Mouse (Mus musculus) CD4-positive, CD25-positive, alpha-beta regulatory T cell, adult 4 months (primary cell): ENCODE measurements around the gene Dusp14. TPM values are rescaled to one million over a fixed set of nuclear protein-coding genes. Genes with fewer than 3 reads are reported as not detected.

Experiments used
- ATAC-seq: one replicate; pipeline ENCODE4 v1.8.0; 2017
- polyA plus RNA-seq, 2 experiments: library from polyadenylated mRNA; unstranded; fragments of 100-300 nt; shearing (Covaris generic); gene quantifications; one replicate each; pipeline ENCODE4 v1.2.1; 2017

The Dusp14 gene
- polyA plus RNA-seq, 2 experiments from 2014 or later = 7.3 to 10.0 TPM

- no peak for ATAC-seq
Measured at GRCm38 (mm10) chr11:84011576-84011975, 57.5 kb downstream of the Dusp14 start.

DNA sequence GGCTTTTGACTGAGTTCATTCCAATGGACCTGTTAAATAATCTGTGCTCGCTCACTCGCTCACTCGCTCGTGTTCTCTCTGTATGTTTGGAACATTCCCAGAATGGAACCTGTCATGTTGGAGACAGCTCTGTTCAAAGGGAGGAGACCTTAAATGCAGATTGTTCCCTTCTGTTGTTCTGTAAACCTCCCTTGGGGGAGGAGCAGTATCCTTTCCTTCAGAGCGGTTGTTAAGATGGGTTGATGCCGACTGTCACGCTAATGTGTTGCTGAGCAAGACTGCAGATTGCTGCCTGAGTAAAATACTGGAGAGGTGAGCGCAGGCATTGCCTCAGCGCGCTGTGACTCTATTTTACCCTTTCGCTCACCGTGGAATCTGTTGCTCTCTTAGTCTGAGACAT is 58.0 kb downstream of the Dusp14 start:
- ATAC-seq = no peak

DNA sequence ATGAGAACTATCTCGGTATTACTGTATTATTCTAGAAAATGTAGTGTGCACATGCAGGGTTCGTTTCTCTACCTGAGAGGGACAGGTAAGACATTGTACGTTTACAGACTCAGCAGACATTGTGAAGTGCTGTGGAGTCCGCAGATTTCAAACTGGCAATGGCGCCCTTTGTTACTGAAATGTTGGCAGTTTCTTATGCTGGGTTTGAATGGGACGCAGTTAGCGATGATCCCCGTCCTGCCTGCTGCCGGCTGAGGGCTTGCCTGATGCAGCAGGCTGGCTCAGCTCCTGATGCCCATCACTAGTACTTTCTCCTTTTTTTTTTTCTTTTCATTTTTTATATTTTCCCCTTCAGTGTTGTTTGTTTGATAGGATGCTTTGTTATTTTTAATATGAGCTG is 58.6 kb downstream of the Dusp14 start:
- ATAC-seq = no peak

DNA sequence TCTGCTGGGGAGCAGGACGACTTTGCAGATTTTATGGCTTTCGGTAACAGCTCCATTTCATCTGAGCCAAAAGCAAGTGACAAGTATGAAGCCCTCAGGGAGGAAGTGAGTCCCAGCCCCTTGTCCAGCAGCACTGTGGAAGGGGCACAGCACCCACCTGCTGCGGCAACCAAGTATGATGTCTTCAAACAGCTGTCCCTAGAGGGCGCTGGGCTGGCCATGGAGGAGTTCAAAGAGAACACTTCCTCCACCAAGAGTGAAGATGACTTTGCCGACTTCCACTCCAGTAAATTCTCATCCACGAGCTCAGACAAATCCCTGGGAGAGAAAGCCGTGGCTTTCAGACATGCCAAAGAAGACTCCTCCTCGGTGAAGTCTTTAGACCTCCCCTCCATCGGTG is 60.1 kb downstream of the Dusp14 start:
- ATAC-seq = no peak

DNA sequence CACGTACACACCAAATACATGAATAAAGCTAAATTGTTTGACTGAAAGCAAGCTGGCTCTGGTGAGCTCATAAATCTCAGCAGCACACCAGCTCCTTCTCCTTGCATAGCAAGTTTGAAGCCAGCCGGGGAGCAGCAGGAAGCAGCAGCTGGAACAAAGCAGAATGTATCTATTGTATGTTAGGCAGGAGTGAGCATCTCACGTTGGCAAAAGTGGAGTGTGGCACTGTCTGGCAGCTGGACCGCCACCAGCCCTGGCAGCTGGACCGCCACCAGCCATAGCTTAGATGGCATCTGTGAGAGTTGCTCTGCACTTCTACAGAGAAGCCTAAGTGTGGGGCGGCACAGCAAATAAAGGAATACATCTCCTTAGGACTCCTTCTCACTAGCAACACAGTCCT is 65.1 kb downstream of the Dusp14 start:
- no peak for ATAC-seq

DNA sequence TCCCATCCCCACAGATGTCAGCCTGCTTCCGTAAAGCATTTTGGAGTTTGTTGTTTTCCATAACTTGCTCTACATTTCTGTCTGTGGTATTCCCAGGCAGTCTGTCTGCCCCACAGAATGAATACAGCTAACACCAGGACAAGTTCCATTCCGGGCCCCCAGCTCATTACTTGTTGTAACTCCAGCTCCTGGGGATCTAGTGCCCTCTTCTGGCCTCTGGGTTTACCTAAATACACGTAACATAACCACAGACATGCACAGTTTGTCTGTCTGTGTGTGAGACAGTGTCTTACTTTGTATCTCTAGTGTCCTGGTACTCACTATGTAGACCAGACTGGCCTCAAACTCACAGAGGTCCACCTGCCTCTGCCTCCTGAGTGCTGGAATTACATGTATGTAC is 67.8 kb downstream of the Dusp14 start:
- no peak for ATAC-seq

DNA sequence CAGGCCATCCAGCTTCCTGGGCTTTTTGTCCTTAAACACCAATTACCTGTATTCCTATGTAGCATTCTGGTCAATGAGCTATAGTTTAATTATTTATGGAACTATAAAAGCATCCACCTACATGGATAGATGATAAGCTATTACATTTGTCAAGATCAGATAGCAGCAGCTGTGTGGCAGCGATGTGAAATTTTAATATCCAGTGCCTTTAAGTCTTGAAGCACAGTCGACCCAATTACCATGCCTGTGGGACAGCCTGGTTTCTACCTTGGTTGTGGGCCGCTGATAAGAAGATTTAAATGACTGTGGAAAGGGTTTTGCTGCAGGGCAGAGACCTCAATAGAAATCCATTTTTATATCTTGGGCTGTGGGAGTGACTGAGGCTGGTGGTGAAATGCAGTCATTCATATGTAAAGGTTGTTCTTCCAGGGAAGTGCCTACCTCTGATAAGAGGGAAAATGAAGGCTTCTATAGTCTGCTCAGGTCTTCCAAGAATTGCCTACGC is 69.6 kb downstream of the Dusp14 start:
- no peak for ATAC-seq

GRCm38 (mm10) chr11:83998993-83999392 is 70.1 kb downstream of the Dusp14 start:
- no peak for ATAC-seq

Other genes starting within 250 kb of the Dusp14 start
- not detected for gene Hnf1b, start 219.2 kb downstream of the Dusp14 start, polyA plus RNA-seq
- 10 to 100 TPM; 88.7 to 90.2 TPM for gene Ddx52, start 127.2 kb downstream of the Dusp14 start, polyA plus RNA-seq
- 1 to 10 TPM; 9.4 to 9.7 TPM for gene Synrg, start 104.8 kb downstream of the Dusp14 start, polyA plus RNA-seq
- 10 to 100 TPM; 10.5 to 13.8 TPM for gene Tada2a, start 60.3 kb upstream of the Dusp14 start, polyA plus RNA-seq
- 1 to 10 TPM; 4.8 to 5.4 TPM for gene Acaca, start 60.4 kb upstream of the Dusp14 start, polyA plus RNA-seq
- not detected for gene Gm11437, start 98.2 kb upstream of the Dusp14 start, polyA plus RNA-seq